Mouse (Mus musculus) induced T-regulatory cell, adult 2 months (primary cell): ENCODE results near the gene Snu13.

Source experiments
- DNase-seq: peaks from one replicate; pipeline ENCODE4 v3.0.0-alpha.2; 2012; ENCODE audit warnings: low read depth

Gene Snu13

GRCm38 (mm10) chr15:82027276-82027675 lies 20.1 kb downstream of the Snu13 start:
- no peak for DNase-seq

- DNase-seq: no peak
Measured at GRCm38 (mm10) chr15:82023965-82024635, 23.3 kb downstream of the Snu13 start.

GRCm38 (mm10) chr15:82022535-82023088 lies 24.8 kb downstream of the Snu13 start:
- DNase-seq: no peak

DNA sequence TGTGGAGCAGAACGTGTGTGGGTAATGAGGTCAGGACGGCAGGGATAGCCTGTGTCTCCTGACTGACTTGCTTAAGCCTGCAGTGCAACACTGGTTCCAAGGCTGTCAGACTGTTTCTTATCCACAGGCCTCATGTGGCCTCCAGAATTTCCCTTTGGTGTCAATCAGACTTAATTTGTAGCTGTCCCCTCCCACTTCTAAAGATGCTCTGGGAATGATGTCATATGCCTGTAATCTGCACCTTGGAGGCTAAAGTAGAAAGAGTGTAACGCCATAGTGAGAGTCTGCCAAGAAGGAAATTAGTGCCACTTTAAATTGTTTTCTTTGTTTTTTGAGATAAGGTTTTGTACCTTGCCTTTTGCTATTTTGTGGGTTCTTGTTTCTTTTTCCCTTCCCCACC lies 28.1 kb downstream of the Snu13 start:
- no peak for DNase-seq

- DNase-seq: peak; percentile 35
Measured at GRCm38 (mm10) chr15:82017461-82017860, 29.9 kb downstream of the Snu13 start.

DNA sequence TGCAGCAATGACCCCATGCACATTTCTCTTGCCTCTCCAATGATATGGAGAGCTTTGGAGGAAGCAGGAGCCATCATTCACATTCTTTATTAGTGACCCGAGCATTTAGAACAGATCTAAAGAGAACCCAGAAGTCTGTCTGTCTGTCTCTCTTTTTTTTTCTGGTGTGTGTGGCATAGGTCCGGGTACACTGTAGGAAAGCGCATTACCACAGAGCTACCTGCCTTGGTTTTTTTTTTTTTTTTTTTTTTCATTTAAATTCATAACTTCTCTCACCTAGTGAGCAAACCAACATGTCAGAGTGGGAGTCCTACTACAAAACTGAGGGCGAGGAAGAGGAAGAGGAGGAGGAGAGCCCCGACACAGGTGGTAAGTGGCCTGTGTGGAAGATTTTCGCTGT lies 30.6 kb downstream of the Snu13 start:
- no peak for DNase-seq

- peak; percentile 99 for DNase-seq
Measured at GRCm38 (mm10) chr15:82016101-82016808, 31.1 kb downstream of the Snu13 start.

DNA sequence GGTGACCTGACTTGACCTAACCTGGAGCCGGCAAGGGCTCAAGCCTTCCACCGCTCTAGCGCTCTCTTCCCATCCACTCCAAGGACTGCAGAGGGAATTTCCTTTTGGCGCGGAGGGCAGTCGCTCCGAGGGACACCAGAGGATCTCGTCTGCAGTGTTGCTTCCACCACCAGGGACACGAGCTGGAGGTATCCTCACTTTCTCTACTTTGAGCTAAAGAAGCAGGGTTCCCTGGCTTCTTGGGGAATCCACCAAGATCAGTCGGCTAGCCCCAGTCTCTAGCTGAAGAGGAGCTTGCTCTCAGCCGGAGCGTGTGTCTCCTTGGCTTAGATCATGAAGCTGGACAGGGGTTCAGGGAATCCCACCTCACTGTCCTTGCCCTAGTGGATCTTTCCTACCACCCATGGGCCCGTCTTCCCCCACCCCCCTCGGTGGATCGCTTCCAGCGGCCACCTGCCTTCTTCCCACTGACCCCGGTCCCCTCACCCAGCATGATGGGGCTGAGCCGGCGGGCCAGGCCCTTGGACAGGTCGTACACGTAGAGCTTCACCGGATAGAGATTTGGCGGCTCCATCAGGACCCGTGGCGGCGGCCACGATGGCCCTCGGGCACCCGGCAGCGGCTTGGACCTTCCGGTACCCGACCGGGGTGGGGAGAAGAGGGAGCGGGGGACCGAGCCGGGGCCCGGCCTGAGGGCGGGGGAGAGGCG lies 31.9 kb downstream of the Snu13 start:
- DNase-seq: peak; percentile 62

GRCm38 (mm10) chr15:82014745-82015391 lies 32.5 kb downstream of the Snu13 start:
- DNase-seq: peak; percentile 67

- DNase-seq: no peak
Measured at GRCm38 (mm10) chr15:82011947-82012346, 35.5 kb downstream of the Snu13 start.

- DNase-seq: no peak
Measured at GRCm38 (mm10) chr15:82004257-82004656, 43.1 kb downstream of the Snu13 start.

- DNase-seq: no peak
Measured at GRCm38 (mm10) chr15:81993992-81994391, 53.4 kb downstream of the Snu13 start.

GRCm38 (mm10) chr15:81990549-81990948 lies 56.8 kb downstream of the Snu13 start:
- DNase-seq: no peak
